Mouse (Mus musculus): ENCODE results near the gene Eef1g. TPM values are rescaled to one million over a fixed set of nuclear protein-coding genes. Genes with fewer than 3 reads are reported as not detected.

Eef1g gene
- 501 and 531 TPM in 2 replicates for polyA plus RNA-seq (2014; fragmentation: Nextera tagmentation; extraction: Ambion mirVana)

GRCm38 (mm10) chr19:8966590-8967372 lies at the start of gene Eef1g:
TSS of gene Eef1g (plus strand) at chr19:8967041.
- DNase-seq (ENCODE audit: low spot score) (peak; percentile 94), ATAC-seq (replicated peaks; ENCODE audit: low FRiP score, low TSS enrichment, low read depth) (peak; percentile 98)
- H3K27ac ChIP-seq (ENCODE audit: low read depth) = peak within 1 kb of the TSS; percentile 91
- H3K4me3 ChIP-seq (ENCODE audit: low read depth, low read length) = peak within 1 kb of the TSS; percentile 93
- H3K27me3 ChIP-seq (replicated peaks; ENCODE audit: control insufficient read depth, insufficient read depth, low read length) = no peaks in the 10 kb centered on the region
- WGBS = under 1% methylated on average over 52 of the region's 52 CpGs
- peaks cover 15% of the 10 kb centered on the region for H3K4me1 ChIP-seq (replicated peaks; ENCODE audit: control insufficient read depth, insufficient read depth, low read length)
- no peaks in the 10 kb centered on the region for H3K9me3 ChIP-seq (ENCODE audit: control insufficient read depth, low read length)
- H3K4me2 ChIP-seq (ENCODE audit: low read length) = peak within 1 kb of the TSS; percentile 73
- peaks cover 77% of the 10 kb centered on the region for H3K36me3 ChIP-seq (ENCODE audit: control insufficient read depth, insufficient read depth, low read length)
- H3K9ac ChIP-seq (ENCODE audit: low read length) = peak within 1 kb of the TSS; percentile 98

- H3K4me2 ChIP-seq (ENCODE audit: low read length) = no peak overlapping the region
- no peak for DNase-seq (ENCODE audit: low spot score)
- H3K4me1 ChIP-seq (replicated peaks; ENCODE audit: control insufficient read depth, insufficient read depth, low read length) = peaks cover 11% of the 10 kb centered on the region
- no peaks in the 10 kb centered on the region for H3K27me3 ChIP-seq (replicated peaks; ENCODE audit: control insufficient read depth, insufficient read depth, low read length)
- WGBS = 90% methylated on average over 3 of the region's 3 CpGs
- no peak overlapping the region for H3K27ac ChIP-seq (ENCODE audit: low read depth)
- H3K4me3 ChIP-seq (ENCODE audit: low read depth, low read length) = no peak overlapping the region
- peaks cover 44% of the 10 kb centered on the region for H3K36me3 ChIP-seq (ENCODE audit: control insufficient read depth, insufficient read depth, low read length)
- H3K9ac ChIP-seq (ENCODE audit: low read length) = no peak overlapping the region
- H3K9me3 ChIP-seq (ENCODE audit: control insufficient read depth, low read length) = no peaks in the 10 kb centered on the region
- ATAC-seq (replicated peaks; ENCODE audit: low FRiP score, low TSS enrichment, low read depth) = no peak
Measured at GRCm38 (mm10) chr19:8919000-8919399, 47.8 kb upstream of the Eef1g start.

GRCm38 (mm10) chr19:8919684-8920072 lies 47.2 kb upstream of the Eef1g start:
- peak overlapping the region; percentile 86 for H3K27ac ChIP-seq (ENCODE audit: low read depth)
- peak overlapping the region; percentile 78 for H3K9ac ChIP-seq (ENCODE audit: low read length)
- H3K4me3 ChIP-seq (ENCODE audit: low read depth, low read length) = peak overlapping the region; percentile 87
- peaks cover 11% of the 10 kb centered on the region for H3K4me1 ChIP-seq (replicated peaks; ENCODE audit: control insufficient read depth, insufficient read depth, low read length)
- WGBS = 70% methylated on average over 6 of the region's 6 CpGs
- DNase-seq (ENCODE audit: low spot score) (no peak), ATAC-seq (replicated peaks; ENCODE audit: low FRiP score, low TSS enrichment, low read depth) (no peak)
- H3K36me3 ChIP-seq (ENCODE audit: control insufficient read depth, insufficient read depth, low read length) = peaks cover 38% of the 10 kb centered on the region
- H3K4me2 ChIP-seq (ENCODE audit: low read length) = peak overlapping the region; percentile 65
- no peaks in the 10 kb centered on the region for H3K27me3 ChIP-seq (replicated peaks; ENCODE audit: control insufficient read depth, insufficient read depth, low read length)
- H3K9me3 ChIP-seq (ENCODE audit: control insufficient read depth, low read length) = no peaks in the 10 kb centered on the region

- Histone ChIP-seq H3K27me3 (replicated peaks; ENCODE audit: control insufficient read depth, insufficient read depth, low read length) (no peaks in the 10 kb centered on the region), H3K36me3 (ENCODE audit: control insufficient read depth, insufficient read depth, low read length) (peaks cover 33% of the 10 kb centered on the region), H3K4me3 (ENCODE audit: low read depth, low read length) (peak within 1 kb of the TSS; percentile 87), H3K9ac (ENCODE audit: low read length) (peak within 1 kb of the TSS; percentile 78), H3K9me3 (ENCODE audit: control insufficient read depth, low read length) (no peaks in the 10 kb centered on the region), H3K27ac (ENCODE audit: low read depth) (peak within 1 kb of the TSS; percentile 86), H3K4me2 (ENCODE audit: low read length) (peak within 1 kb of the TSS; percentile 65), H3K4me1 (replicated peaks; ENCODE audit: control insufficient read depth, insufficient read depth, low read length) (peaks cover 11% of the 10 kb centered on the region)
- DNase-seq (ENCODE audit: low spot score) = peak; percentile 95
- 2% methylated on average over 40 of the region's 50 CpGs for WGBS
- ATAC-seq (replicated peaks; ENCODE audit: low FRiP score, low TSS enrichment, low read depth) = peak; percentile 98
Measured at GRCm38 (mm10) chr19:8920073-8920736, 46.6 kb upstream of the Eef1g start, which contains the start of gene B3gat3. TSS of gene B3gat3 (plus strand) at chr19:8920374.

GRCm38 (mm10) chr19:8920836-8921291 lies 46.0 kb upstream of the Eef1g start:
- H3K9ac ChIP-seq (ENCODE audit: low read length) = peak overlapping the region; percentile 78
- no peaks in the 10 kb centered on the region for H3K27me3 ChIP-seq (replicated peaks; ENCODE audit: control insufficient read depth, insufficient read depth, low read length)
- DNase-seq (ENCODE audit: low spot score) = no peak
- peaks cover 33% of the 10 kb centered on the region for H3K36me3 ChIP-seq (ENCODE audit: control insufficient read depth, insufficient read depth, low read length)
- peak overlapping the region; percentile 87 for H3K4me3 ChIP-seq (ENCODE audit: low read depth, low read length)
- no peaks in the 10 kb centered on the region for H3K9me3 ChIP-seq (ENCODE audit: control insufficient read depth, low read length)
- 1% methylated on average over 6 of the region's 6 CpGs for WGBS
- ATAC-seq (replicated peaks; ENCODE audit: low FRiP score, low TSS enrichment, low read depth) = no peak; the same call in 1 of the 2 replicates
- peaks cover 11% of the 10 kb centered on the region for H3K4me1 ChIP-seq (replicated peaks; ENCODE audit: control insufficient read depth, insufficient read depth, low read length)
- H3K27ac ChIP-seq (ENCODE audit: low read depth) = peak overlapping the region; percentile 86
- H3K4me2 ChIP-seq (ENCODE audit: low read length) = peak overlapping the region; percentile 65

- Histone ChIP-seq H3K27me3 (replicated peaks; ENCODE audit: control insufficient read depth, insufficient read depth, low read length) (no peaks in the 10 kb centered on the region), H3K9ac (ENCODE audit: low read length) (no peak overlapping the region), H3K4me2 (ENCODE audit: low read length) (peak overlapping the region; percentile 65; the same call in 1 of the 2 replicates), H3K9me3 (ENCODE audit: control insufficient read depth, low read length) (no peaks in the 10 kb centered on the region), H3K27ac (ENCODE audit: low read depth) (no peak overlapping the region), H3K4me1 (replicated peaks; ENCODE audit: control insufficient read depth, insufficient read depth, low read length) (peaks cover 11% of the 10 kb centered on the region), H3K4me3 (ENCODE audit: low read depth, low read length) (peak overlapping the region; percentile 87; the same call in 1 of the 2 replicates), H3K36me3 (ENCODE audit: control insufficient read depth, insufficient read depth, low read length) (peaks cover 32% of the 10 kb centered on the region)
- DNase-seq (ENCODE audit: low spot score) (no peak), ATAC-seq (replicated peaks; ENCODE audit: low FRiP score, low TSS enrichment, low read depth) (no peak)
- 80% methylated on average over 9 of the region's 9 CpGs for WGBS
Measured at GRCm38 (mm10) chr19:8921741-8922140, 45.1 kb upstream of the Eef1g start.

GRCm38 (mm10) chr19:8926766-8927165 lies 40.1 kb upstream of the Eef1g start:
- H3K4me2 ChIP-seq (ENCODE audit: low read length) = no peak overlapping the region
- WGBS = 91% methylated on average over 2 of the region's 2 CpGs
- no peak overlapping the region for H3K4me3 ChIP-seq (ENCODE audit: low read depth, low read length)
- no peaks in the 10 kb centered on the region for H3K27me3 ChIP-seq (replicated peaks; ENCODE audit: control insufficient read depth, insufficient read depth, low read length)
- peaks cover 16% of the 10 kb centered on the region for H3K4me1 ChIP-seq (replicated peaks; ENCODE audit: control insufficient read depth, insufficient read depth, low read length)
- H3K36me3 ChIP-seq (ENCODE audit: control insufficient read depth, insufficient read depth, low read length) = peaks cover 36% of the 10 kb centered on the region
- H3K9ac ChIP-seq (ENCODE audit: low read length) = no peak overlapping the region
- DNase-seq (ENCODE audit: low spot score) (no peak), ATAC-seq (replicated peaks; ENCODE audit: low FRiP score, low TSS enrichment, low read depth) (no peak)
- no peaks in the 10 kb centered on the region for H3K9me3 ChIP-seq (ENCODE audit: control insufficient read depth, low read length)
- no peak overlapping the region for H3K27ac ChIP-seq (ENCODE audit: low read depth)

GRCm38 (mm10) chr19:8927891-8928525 lies 38.8 kb upstream of the Eef1g start:
- no peak overlapping the region for H3K4me2 ChIP-seq (ENCODE audit: low read length)
- peaks cover 32% of the 10 kb centered on the region for H3K36me3 ChIP-seq (ENCODE audit: control insufficient read depth, insufficient read depth, low read length)
- ATAC-seq (replicated peaks; ENCODE audit: low FRiP score, low TSS enrichment, low read depth) (no peak), DNase-seq (ENCODE audit: low spot score) (no peak)
- peaks cover 13% of the 10 kb centered on the region for H3K4me1 ChIP-seq (replicated peaks; ENCODE audit: control insufficient read depth, insufficient read depth, low read length)
- H3K27ac ChIP-seq (ENCODE audit: low read depth) = no peak overlapping the region
- no peak overlapping the region for H3K9ac ChIP-seq (ENCODE audit: low read length)
- 84% methylated on average over 12 of the region's 12 CpGs for WGBS
- no peaks in the 10 kb centered on the region for H3K27me3 ChIP-seq (replicated peaks; ENCODE audit: control insufficient read depth, insufficient read depth, low read length)
- H3K4me3 ChIP-seq (ENCODE audit: low read depth, low read length) = no peak overlapping the region
- H3K9me3 ChIP-seq (ENCODE audit: control insufficient read depth, low read length) = no peaks in the 10 kb centered on the region

All from intestine, embryonic 14.5 days (tissue).